Mouse (Mus musculus) MEL (cell line): ENCODE data around the gene Rer1. TPM values are rescaled to one million over a fixed set of nuclear protein-coding genes. Genes with fewer than 3 reads are reported as not detected.
A peak's percentile ranks its signal among the peaks of the same experiment; 100 is the strongest.
"Not testable (repeated sequence)": the region's sequence is repeated elsewhere in the genome, so short reads cannot be mapped to it uniquely, and the experiment has no call there.

Experiments used
- DNase-seq: peaks from one replicate; pipeline ENCODE4 v3.0.0; 2011; ENCODE audit warnings: low read depth, low spot score
- H3K27ac ChIP-seq: 2 replicates; pipeline ENCODE4 v1.5.1; 2012; ENCODE audit warnings: low read depth, mild to moderate bottlenecking, control low read depth, low read length, moderate library complexity; ENCODE audit not compliant: control insufficient read depth
- H3K27me3 ChIP-seq, 2 experiments: fragments of 150-350 bp in 1 of 2; sonication (generic) in 1 of 2; 2 replicates each; pipeline ENCODE4 v1.6.1; 2012; ENCODE audit warnings: low read length in 2 of 2, mild to moderate bottlenecking in 2 of 2, improper control_type of control experiment in 1 of 2, moderate library complexity in 1 of 2; ENCODE audit not compliant: insufficient read depth in 2 of 2, control insufficient read depth in 1 of 2
- H3K36me3 ChIP-seq, 2 experiments: 2 replicates each; pipeline ENCODE4 v1.6.1; 2012 to 2014; ENCODE audit warnings: low read length in 2 of 2, improper control_type of control experiment in 1 of 2, inconsistent platforms in 1 of 2, mild to moderate bottlenecking in 1 of 2; ENCODE audit not compliant: insufficient read depth in 2 of 2, control insufficient read depth in 1 of 2
- H3K4me1 ChIP-seq, 2 experiments: fragments of 150-350 bp in 1 of 2; sonication (generic) in 1 of 2; 2 replicates each; pipeline ENCODE4 v1.6.1; 2012; ENCODE audit warnings: low read length in 2 of 2, improper control_type of control experiment in 1 of 2, mild to moderate bottlenecking in 1 of 2; ENCODE audit not compliant: insufficient read depth in 2 of 2, control insufficient read depth in 1 of 2
- H3K4me3 ChIP-seq, 2 experiments: fragments of 150-350 bp in 1 of 2; sonication (generic) in 1 of 2; 2 replicates each; pipeline ENCODE4 v1.5.1; 2012; ENCODE audit warnings: low read depth in 2 of 2, low read length in 2 of 2, mild to moderate bottlenecking in 2 of 2, moderate library complexity in 2 of 2, control low read depth in 1 of 2, improper control_type of control experiment in 1 of 2; ENCODE audit not compliant: control insufficient read depth in 1 of 2, insufficient read depth in 1 of 2
- H3K79me2 ChIP-seq: 2 replicates; pipeline ENCODE4 v1.6.1; 2012; ENCODE audit warnings: mild to moderate bottlenecking, low read length, moderate library complexity; ENCODE audit not compliant: control insufficient read depth, poor library complexity, insufficient read depth
- H3K9ac ChIP-seq: 2 replicates; pipeline ENCODE4 v1.6.1; 2012; ENCODE audit warnings: low read depth, mild to moderate bottlenecking, control low read depth, low read length, moderate library complexity; ENCODE audit not compliant: control insufficient read depth, poor library complexity, severe bottlenecking
- H3K9me3 ChIP-seq: fragments of 150-350 bp; sonication (generic); replicated peaks from 2 replicates; pipeline ENCODE4 v1.6.1; 2012; ENCODE audit warnings: mild to moderate bottlenecking, low read length, improper control_type of control experiment, moderate library complexity; ENCODE audit not compliant: insufficient read depth
- CHD1 ChIP-seq: IDR thresholded peaks from 2 replicates; pipeline ENCODE4 v1.6.1; 2012; ENCODE audit warnings: low read depth, mild to moderate bottlenecking, inconsistent platforms, low read length, improper control_type of control experiment
- CHD2 ChIP-seq: IDR thresholded peaks from 2 replicates; pipeline ENCODE4 v1.6.1; 2011; ENCODE audit warnings: low read length, improper control_type of control experiment
- CTCF ChIP-seq, 3 experiments: IDR thresholded peaks in 2 of 3; conservative IDR thresholded peaks in 1 of 3; 2 replicates each; pipeline ENCODE4 v1.5.1; 2011 to 2012; ENCODE audit warnings: low read length in 3 of 3, low read depth in 2 of 3, mild to moderate bottlenecking in 2 of 3, improper control_type of control experiment in 1 of 3, inconsistent platforms in 1 of 3, mixed read lengths in 1 of 3, moderate library complexity in 1 of 3; ENCODE audit not compliant: control insufficient read depth in 1 of 3, insufficient read depth in 1 of 3, poor library complexity in 1 of 3, severe bottlenecking in 1 of 3
- ELF1 ChIP-seq: IDR thresholded peaks from 2 replicates; pipeline ENCODE4 v1.6.1; 2014; ENCODE audit warnings: low read depth, mild to moderate bottlenecking, inconsistent platforms, low read length, improper control_type of control experiment, moderate library complexity
- ETS1 ChIP-seq: IDR thresholded peaks from 2 replicates; pipeline ENCODE4 v1.6.1; 2012; ENCODE audit warnings: low read depth, mild to moderate bottlenecking, inconsistent platforms, low read length, improper control_type of control experiment, moderate library complexity
- GABPA ChIP-seq: IDR thresholded peaks from 2 replicates; pipeline ENCODE4 v1.6.1; 2012; ENCODE audit warnings: low read depth, mild to moderate bottlenecking, inconsistent platforms, low read length, improper control_type of control experiment, moderate library complexity
- GATA1 ChIP-seq: IDR thresholded peaks from 2 replicates; pipeline ENCODE4 v1.6.1; 2011; ENCODE audit warnings: low read depth, low read length, improper control_type of control experiment
- KAT2A ChIP-seq: conservative IDR thresholded peaks from 2 replicates; pipeline ENCODE4 v1.6.1; 2012; ENCODE audit warnings: low read depth, low read length, improper control_type of control experiment, inconsistent platforms
- MAFK ChIP-seq: IDR thresholded peaks from 2 replicates; pipeline ENCODE4 v1.6.1; 2011; ENCODE audit warnings: low read depth, mild to moderate bottlenecking, low read length, improper control_type of control experiment, borderline replicate concordance
- MXI1 ChIP-seq: IDR thresholded peaks from 2 replicates; pipeline ENCODE4 v1.6.1; 2011; ENCODE audit warnings: mild to moderate bottlenecking, low read depth, low read length, improper control_type of control experiment
- MYB ChIP-seq: IDR thresholded peaks from 2 replicates; pipeline ENCODE4 v1.6.1; 2011; ENCODE audit warnings: mild to moderate bottlenecking, low read depth, low read length, improper control_type of control experiment
- POLR2AphosphoS2 ChIP-seq: IDR thresholded peaks from 2 replicates; pipeline ENCODE4 v1.6.1; 2011; ENCODE audit warnings: low read length, improper control_type of control experiment
- RCOR1 ChIP-seq: IDR thresholded peaks from 2 replicates; pipeline ENCODE4 v1.6.1; 2012; ENCODE audit warnings: low read depth, mild to moderate bottlenecking, inconsistent platforms, low read length, improper control_type of control experiment
- SIN3A ChIP-seq: IDR thresholded peaks from 2 replicates; pipeline ENCODE4 v1.6.1; 2012; ENCODE audit warnings: low read length, improper control_type of control experiment, inconsistent platforms
- SMC3 ChIP-seq: IDR thresholded peaks from 2 replicates; pipeline ENCODE4 v1.6.1; 2011; ENCODE audit warnings: low read depth, low read length, improper control_type of control experiment
- TBP ChIP-seq: IDR thresholded peaks from 2 replicates; pipeline ENCODE4 v1.8.0; 2011; ENCODE audit warnings: low read depth, low read length, improper control_type of control experiment
- TCF12 ChIP-seq: IDR thresholded peaks from 2 replicates; pipeline ENCODE4 v1.6.1; 2014; ENCODE audit warnings: low read depth, mild to moderate bottlenecking, inconsistent platforms, low read length, improper control_type of control experiment, moderate library complexity
- UBTF ChIP-seq: IDR thresholded peaks from 2 replicates; pipeline ENCODE4 v1.6.1; 2012; ENCODE audit warnings: low read depth, mild to moderate bottlenecking, inconsistent platforms, low read length, improper control_type of control experiment, moderate library complexity, borderline replicate concordance; ENCODE audit not compliant: insufficient read depth
- USF1 ChIP-seq: IDR thresholded peaks from 2 replicates; pipeline ENCODE4 v1.6.1; 2014; ENCODE audit warnings: low read depth, mild to moderate bottlenecking, inconsistent platforms, low read length, improper control_type of control experiment, moderate library complexity
- USF2 ChIP-seq, 2 experiments: IDR thresholded peaks; 2 replicates each; pipeline ENCODE4 v1.6.1; 2011 to 2012; ENCODE audit warnings: improper control_type of control experiment in 2 of 2, low read length in 2 of 2, borderline replicate concordance in 1 of 2, inconsistent platforms in 1 of 2, low read depth in 1 of 2, mild to moderate bottlenecking in 1 of 2; ENCODE audit not compliant: insufficient read depth in 1 of 2
- ZC3H11A ChIP-seq: IDR thresholded peaks from 2 replicates; pipeline ENCODE4 v1.6.1; 2012; ENCODE audit warnings: low read depth, mild to moderate bottlenecking, inconsistent platforms, low read length, improper control_type of control experiment
- ZKSCAN1 ChIP-seq: IDR thresholded peaks from 2 replicates; pipeline ENCODE4 v1.6.1; 2012; ENCODE audit warnings: low read depth, mild to moderate bottlenecking, inconsistent platforms, low read length, improper control_type of control experiment, moderate library complexity
- ZMIZ1 ChIP-seq: IDR thresholded peaks from 2 replicates; pipeline ENCODE4 v1.6.1; 2012; ENCODE audit warnings: low read depth, mild to moderate bottlenecking, inconsistent platforms, low read length, improper control_type of control experiment, moderate library complexity
- ZNF384 ChIP-seq: IDR thresholded peaks from 2 replicates; pipeline ENCODE4 v1.6.1; 2012; ENCODE audit warnings: low read depth, mild to moderate bottlenecking, inconsistent platforms, low read length, improper control_type of control experiment
- polyA plus RNA-seq, 2 experiments: library from polyadenylated mRNA; stranded (reverse) in 1 of 2; unstranded in 1 of 2; fragments of >175 nt in 1 of 2; fragments of >200 nt in 1 of 2; gene quantifications; 2 replicates each; pipeline versions ENCODE4 v1.2.1 to v1.2.4; 2012; ENCODE audit warnings: low replicate concordance in 2 of 2, low read depth in 1 of 2; ENCODE audit not compliant: insufficient read length in 2 of 2, insufficient read depth in 1 of 2, missing spikeins in 1 of 2
- total RNA-seq: library from RNA; depleted of rRNA; stranded (reverse); fragments of 300-350 nt; gene quantifications from 2 replicates; pipeline ENCODE4 v1.2.3, GENCODE M21; 2012

Rer1 gene
- total and polyA plus RNA-seq, 3 experiments, result 114 to 379 (median 140) TPM

GRCm38 (mm10) chr4:155079666-155080065 lies 6.5 kb downstream of the Rer1 start:
- no peak overlapping the region for H3K9ac ChIP-seq
- no peak for DNase-seq
- TF ChIP-seq MAFK (no peak), CHD2 (no peak), MYB (no peak), GABPA (no peak), CHD1 (no peak), SIN3A (no peak), USF2 (IDR thresholded peaks at IDR 0.05; ENCODE audit: borderline replicate concordance in 1 of 2, insufficient read depth in 1 of 2, low read depth in 1 of 2, low read length in 2 of 2) (no peak), USF1 (no peak), POLR2AphosphoS2 (no peak), RCOR1 (no peak), ETS1 (no peak), ZMIZ1 (no peak), KAT2A (no peak), TCF12 (no peak), CTCF (IDR thresholded peaks at IDR 0.05 in 2 of 3, conservative IDR thresholded peaks at IDR 0.05 in 1 of 3; ENCODE audit: control insufficient read depth in 1 of 3, insufficient read depth in 1 of 3, low read depth in 2 of 3, low read length in 3 of 3, poor library complexity in 1 of 3, severe bottlenecking in 1 of 3) (no peak), TBP (no peak)
- H3K27ac ChIP-seq, result no peak overlapping the region
- H3K79me2 ChIP-seq, result peaks cover 26% of the 10 kb centered on the region
- H3K4me1 ChIP-seq, result peaks cover 3 to 4% of the 10 kb centered on the region in 2 experiments; a peak in 2 of 4 replicates
- H3K4me3 ChIP-seq, result no peak overlapping the region
- peaks cover 7 to 39% of the 10 kb centered on the region in 2 experiments for H3K36me3 ChIP-seq
- no peaks in the 10 kb centered on the region for H3K27me3 ChIP-seq
- H3K9me3 ChIP-seq, result no peaks in the 10 kb centered on the region

- not testable (repeated sequence) for H3K4me3 ChIP-seq, H3K9me3 ChIP-seq, H3K27me3 ChIP-seq, H3K4me1 ChIP-seq, H3K9ac ChIP-seq, H3K27ac ChIP-seq, DNase-seq
- Histone ChIP-seq H3K79me2 (peaks cover 17% of the 10 kb centered on the region), H3K36me3 (peaks cover 0 to 40% of the 10 kb centered on the region in 2 experiments)
Observed at GRCm38 (mm10) chr4:155078808-155079207, 7.4 kb downstream of the Rer1 start.

GRCm38 (mm10) chr4:155076677-155077076 lies 9.5 kb downstream of the Rer1 start:
- TF ChIP-seq ZKSCAN1 (no peak), CTCF (IDR thresholded peaks at IDR 0.05 in 2 of 3, conservative IDR thresholded peaks at IDR 0.05 in 1 of 3; ENCODE audit: control insufficient read depth in 1 of 3, insufficient read depth in 1 of 3, low read depth in 2 of 3, low read length in 3 of 3, poor library complexity in 1 of 3, severe bottlenecking in 1 of 3) (0 out of 6 replicates have a peak, but pooled peaks of 1 of the 3 experiments have one; percentile 10), UBTF (no peak), ZNF384 (peak; percentile 26; the same call in 1 of the 2 replicates), MAFK (no peak), TCF12 (no peak), SMC3 (no peak), MYB (no peak), GATA1 (no peak), ZC3H11A (no peak), ETS1 (no peak), MXI1 (no peak), ELF1 (no peak)
- Histone ChIP-seq H3K4me1 (no peaks in the 10 kb centered on the region), H3K9ac (no peak overlapping the region), H3K36me3 (peaks cover 0 to 36% of the 10 kb centered on the region in 2 experiments; a peak in 3 of 4 replicates), H3K27me3 (no peaks in the 10 kb centered on the region), H3K27ac (no peak overlapping the region), H3K9me3 (no peaks in the 10 kb centered on the region), H3K4me3 (no peak overlapping the region), H3K79me2 (peaks cover 5% of the 10 kb centered on the region; the same call in 1 of the 2 replicates)
- no peak for DNase-seq
